Mouse (Mus musculus) layer of hippocampus, postnatal 10 days (tissue): ENCODE data around the gene Raf1. TPM values are rescaled to one million over a fixed set of nuclear protein-coding genes. Genes with fewer than 3 reads are reported as not detected.

Experiments
- total RNA-seq, 2 experiments: library from RNA; stranded (reverse); gene quantifications; 2 replicates each; pipeline ENCODE4 v1.2.3; 2021

The Raf1 gene
- total RNA-seq, 2 experiments from 2014 or later, result 114 to 123 TPM

Other genes starting within 250 kb of the Raf1 start
- 10 to 100 TPM; 25.6 to 33.7 TPM for gene Tsen2, start 132.0 kb downstream of the Raf1 start, total RNA-seq
- not detected for gene Mkrn2os, start 84.1 kb downstream of the Raf1 start, total RNA-seq
- 10 to 100 TPM; 32.2 to 44.4 TPM for gene Mkrn2, start 74.7 kb downstream of the Raf1 start, total RNA-seq
- gene Tmem40, start 85.8 kb upstream of the Raf1 start, total RNA-seq, result under 1 TPM; 0.38 to 0.87 TPM
- gene Cand2, start 97.9 kb upstream of the Raf1 start, total RNA-seq, result 1 to 10 TPM; 5.6 to 6.1 TPM
- 100 to 1,000 TPM; 566 to 632 TPM for gene Rpl32, start 132.1 kb upstream of the Raf1 start, total RNA-seq
- gene Efcab12, start 161.8 kb upstream of the Raf1 start, total RNA-seq, result 1 to 10 TPM; 2.9 to 3.5 TPM
- 1 to 10 TPM; 5.0 to 6.2 TPM for gene Mbd4, start 176.7 kb upstream of the Raf1 start, total RNA-seq
- 10 to 100 TPM; 24.0 to 25.9 TPM for gene Ift122, start 176.8 kb upstream of the Raf1 start, total RNA-seq